Mouse (Mus musculus) embryonic facial prominence, embryonic 13.5 days (tissue): ENCODE results near the gene Aldh1b1. TPM values are rescaled to one million over a fixed set of nuclear protein-coding genes. Genes with fewer than 3 reads are reported as not detected.
A peak's percentile ranks its signal among the peaks of the same experiment; 100 is the strongest.

Source experiments
- ATAC-seq: fragments of 200-750 bp; cut with Nextera tagmentation; 2 replicates; pipeline ENCODE4 v1.8.0; 2017; ENCODE audit warnings: low read depth; ENCODE audit not compliant: insufficient number of reproducible peaks, insufficient read depth, low FRiP score, low TSS enrichment
- H3K27ac ChIP-seq: fragments of 300-500 bp; sonication (generic); 2 replicates; pipeline ENCODE4 v1.5.1; 2015; ENCODE audit warnings: moderate library complexity, mild to moderate bottlenecking, inconsistent platforms
- H3K27me3 ChIP-seq: fragments of 300-500 bp; sonication (generic); 2 replicates; pipeline ENCODE4 v1.6.1; 2015; ENCODE audit warnings: mild to moderate bottlenecking, inconsistent platforms
- H3K36me3 ChIP-seq: fragments of 300-500 bp; sonication (generic); 2 replicates; pipeline ENCODE4 v1.6.1; 2015; ENCODE audit warnings: mild to moderate bottlenecking, inconsistent platforms
- H3K4me1 ChIP-seq: fragments of 300-500 bp; sonication (generic); 2 replicates; pipeline ENCODE4 v1.6.1; 2015; ENCODE audit warnings: inconsistent platforms
- H3K4me2 ChIP-seq: fragments of 300-500 bp; sonication (generic); 2 replicates; pipeline ENCODE4 v1.6.1; 2015; ENCODE audit warnings: moderate library complexity, mild to moderate bottlenecking, inconsistent platforms
- H3K4me3 ChIP-seq: fragments of 300-500 bp; sonication (generic); 2 replicates; pipeline ENCODE4 v1.5.1; 2015; ENCODE audit warnings: mild to moderate bottlenecking, inconsistent platforms
- H3K9ac ChIP-seq: fragments of 300-500 bp; sonication (generic); 2 replicates; pipeline ENCODE4 v1.6.1; 2015; ENCODE audit warnings: mild to moderate bottlenecking, inconsistent platforms
- H3K9me3 ChIP-seq: fragments of 300-500 bp; sonication (generic); 2 replicates; pipeline ENCODE4 v1.6.1; 2016; ENCODE audit warnings: inconsistent platforms
- WGBS: fragments of 180-500 bp; shearing (Covaris S2); methylation state at CpG from one replicate; pipeline ENCODE4 v1.1.7; 2015; ENCODE audit warnings: mixed read lengths; 5-methylcytosine and 5-hydroxymethylcytosine counted together
- polyA plus RNA-seq: library from polyadenylated mRNA; unstranded; fragments of >200 nt; fragmentation: Nextera tagmentation; extraction: Ambion mirVana; gene quantifications from 2 replicates; pipeline ENCODE4 v1.2.1, GENCODE M21; 2015

Gene Aldh1b1
- polyA plus RNA-seq, 1 experiment from 2014 or later: 4.3 TPM

DNA sequence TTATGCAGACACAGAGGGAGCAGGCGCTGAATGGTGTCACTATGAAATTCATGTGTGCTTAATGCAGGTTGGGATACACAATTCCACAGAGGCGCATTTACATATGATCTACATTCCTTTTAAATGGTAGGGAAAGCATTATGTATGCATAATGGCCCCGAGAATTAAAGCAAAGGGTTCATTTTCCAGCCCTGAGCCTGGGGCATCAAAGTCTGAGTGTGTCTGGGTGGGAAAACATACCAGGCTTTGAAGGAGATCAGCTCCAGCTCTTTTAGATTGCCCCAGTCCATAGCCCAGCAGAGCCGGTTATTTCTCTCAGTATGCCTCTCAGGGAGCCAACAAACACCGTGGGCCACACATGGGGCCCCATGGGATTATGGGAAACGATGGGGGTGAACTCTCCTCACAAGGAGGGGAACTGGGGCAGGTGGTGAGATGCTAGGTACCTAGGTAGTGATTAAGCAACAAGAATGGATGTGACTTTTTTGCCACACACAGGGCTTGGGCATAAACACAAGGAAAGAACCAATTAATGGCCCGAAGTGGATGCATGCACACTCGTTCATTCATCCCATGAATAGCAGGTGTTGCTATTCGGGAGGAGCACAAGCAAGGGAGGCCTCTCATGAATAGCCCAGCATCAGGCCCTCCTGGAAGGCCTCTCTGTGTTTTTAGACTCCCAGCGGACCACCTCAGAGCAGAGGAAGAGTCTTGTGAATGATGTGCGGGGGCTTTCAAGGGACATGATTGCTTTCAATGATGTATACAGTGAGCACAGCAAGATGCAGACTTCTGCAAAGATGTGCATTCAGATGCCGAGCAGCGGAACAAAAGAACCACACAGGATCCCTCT is 31.3 kb downstream of the Aldh1b1 start:
- no peak overlapping the region for H3K9ac ChIP-seq
- 52% methylated on average over 13 of the region's 13 CpGs for WGBS
- no peak overlapping the region for H3K4me3 ChIP-seq
- ATAC-seq: no peak
- H3K4me2 ChIP-seq: no peak overlapping the region
- H3K4me1 ChIP-seq: peaks cover 10% of the 10 kb centered on the region
- H3K27ac ChIP-seq: no peak overlapping the region
- H3K27me3 ChIP-seq: peaks cover 68% of the 10 kb centered on the region
- no peaks in the 10 kb centered on the region for H3K36me3 ChIP-seq
- H3K9me3 ChIP-seq: no peaks in the 10 kb centered on the region

- Histone ChIP-seq H3K27me3 (peaks cover 49% of the 10 kb centered on the region), H3K36me3 (no peaks in the 10 kb centered on the region), H3K9ac (no peak overlapping the region), H3K27ac (no peak overlapping the region), H3K9me3 (no peaks in the 10 kb centered on the region), H3K4me2 (no peak overlapping the region), H3K4me3 (no peak overlapping the region), H3K4me1 (no peaks in the 10 kb centered on the region; the same call in 1 of the 2 replicates)
- WGBS: 89% methylated on average over 7 of the region's 7 CpGs
- no peak for ATAC-seq
These were observed 33.2 kb downstream of the Aldh1b1 start for GRCm38 (mm10) chr4:45831996-45832395.

DNA sequence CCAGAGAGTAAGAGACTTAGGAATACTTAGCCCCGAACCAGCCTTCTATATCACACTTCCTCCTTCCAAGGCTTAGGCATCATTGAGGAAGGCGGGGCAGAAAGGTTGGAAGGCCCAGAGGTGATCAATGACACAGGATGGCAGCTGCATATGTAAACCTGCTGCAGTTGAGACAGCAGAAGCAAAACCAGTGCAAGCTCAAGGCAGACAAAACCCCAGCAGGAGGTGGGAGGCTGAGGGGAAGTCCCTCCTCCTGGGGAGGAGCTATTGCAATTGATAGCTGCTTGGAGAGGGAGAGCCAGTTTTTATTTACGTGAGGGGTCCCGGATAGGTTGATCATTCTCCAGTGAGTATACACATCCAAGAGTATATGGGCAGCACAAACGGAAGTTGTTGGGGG is 34.6 kb downstream of the Aldh1b1 start:
- 40% methylated on average over 5 of the region's 5 CpGs for WGBS
- Histone ChIP-seq H3K36me3 (no peaks in the 10 kb centered on the region), H3K4me3 (no peak overlapping the region), H3K27me3 (peaks cover 34% of the 10 kb centered on the region), H3K4me2 (no peak overlapping the region), H3K4me1 (no peaks in the 10 kb centered on the region), H3K9me3 (no peaks in the 10 kb centered on the region), H3K9ac (no peak overlapping the region), H3K27ac (no peak overlapping the region)
- no peak for ATAC-seq

DNA sequence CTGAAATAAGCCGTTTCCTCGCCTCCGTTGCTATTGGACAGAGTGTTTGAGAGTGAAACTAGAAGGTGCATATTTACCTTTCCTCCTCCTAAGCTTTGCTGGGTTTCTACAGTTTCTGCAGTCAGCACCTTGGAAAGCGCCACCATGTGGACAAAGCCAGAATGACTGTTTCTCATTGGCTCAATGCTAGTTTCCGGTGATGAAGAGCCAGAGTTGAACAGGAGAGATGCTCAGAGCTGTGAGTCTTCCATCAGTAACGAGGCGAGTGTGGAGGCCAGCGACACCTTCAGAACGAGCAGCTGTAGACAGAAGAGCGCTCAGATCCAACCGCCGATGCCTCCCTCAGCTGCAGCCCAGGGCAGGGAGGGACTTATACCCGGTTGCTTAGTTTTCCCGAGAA is 45.5 kb downstream of the Aldh1b1 start:
- H3K4me1 ChIP-seq: no peaks in the 10 kb centered on the region
- no peaks in the 10 kb centered on the region for H3K36me3 ChIP-seq
- H3K4me2 ChIP-seq: no peak overlapping the region
- no peaks in the 10 kb centered on the region for H3K9me3 ChIP-seq
- no peak overlapping the region for H3K27ac ChIP-seq
- H3K27me3 ChIP-seq: 0 out of 2 replicates have a peak, but pooled peaks cover 2% of the 10 kb centered on the region
- H3K9ac ChIP-seq: no peak overlapping the region
- ATAC-seq: no peak
- no peak overlapping the region for H3K4me3 ChIP-seq
- 44% methylated on average over 14 of the region's 14 CpGs for WGBS

DNA sequence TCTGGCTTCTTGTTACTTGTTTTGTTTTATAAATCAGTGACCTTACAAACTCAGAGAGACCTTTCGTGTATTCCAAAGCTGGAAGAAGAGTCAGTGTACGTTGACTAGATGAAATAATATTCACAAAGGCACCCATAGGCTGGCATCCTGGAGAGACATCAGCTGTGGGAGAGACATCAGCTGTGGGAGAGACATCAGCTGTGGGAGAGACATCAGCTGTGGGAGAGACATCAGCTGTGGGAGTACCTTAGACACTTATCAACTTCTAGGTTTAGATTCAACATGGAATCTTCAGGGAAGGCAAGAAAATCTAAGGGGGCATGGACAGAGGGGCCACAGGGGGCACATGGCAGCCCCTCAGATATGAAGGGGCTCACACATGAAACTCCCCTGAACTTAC is 47.4 kb downstream of the Aldh1b1 start:
- Histone ChIP-seq H3K9ac (no peak overlapping the region), H3K27ac (no peak overlapping the region), H3K36me3 (no peaks in the 10 kb centered on the region), H3K4me1 (no peaks in the 10 kb centered on the region), H3K4me3 (no peak overlapping the region), H3K27me3 (peaks cover 2% of the 10 kb centered on the region; the same call in 1 of the 2 replicates), H3K4me2 (no peak overlapping the region), H3K9me3 (no peaks in the 10 kb centered on the region)
- ATAC-seq: no peak
- 91% methylated on average over 2 of the region's 2 CpGs for WGBS

GRCm38 (mm10) chr4:45848109-45848824 is 49.4 kb downstream of the Aldh1b1 start, which contains the start of gene Stra6l:
Gene Stra6l (plus strand): TSS chr4:45848664.
- Histone ChIP-seq H3K4me1 (no peaks in the 10 kb centered on the region), H3K4me2 (no peak within 1 kb of the TSS), H3K36me3 (no peaks in the 10 kb centered on the region), H3K9ac (no peak within 1 kb of the TSS), H3K4me3 (no peak within 1 kb of the TSS), H3K27me3 (peaks cover 2% of the 10 kb centered on the region; the same call in 1 of the 2 replicates), H3K27ac (no peak within 1 kb of the TSS), H3K9me3 (no peaks in the 10 kb centered on the region)
- ATAC-seq: no peak
- WGBS: 70% methylated on average over 10 of the region's 10 CpGs

- no peak overlapping the region for H3K9ac ChIP-seq
- H3K4me2 ChIP-seq: no peak overlapping the region
- no peak overlapping the region for H3K27ac ChIP-seq
- peaks cover 2% of the 10 kb centered on the region; the same call in 1 of the 2 replicates for H3K27me3 ChIP-seq
- H3K36me3 ChIP-seq: no peaks in the 10 kb centered on the region
- no peaks in the 10 kb centered on the region for H3K9me3 ChIP-seq
- ATAC-seq: no peak
- no peak overlapping the region for H3K4me3 ChIP-seq
- no peaks in the 10 kb centered on the region for H3K4me1 ChIP-seq
- WGBS: 63% methylated on average over 10 of the region's 10 CpGs
These were observed 50.0 kb downstream of the Aldh1b1 start for GRCm38 (mm10) chr4:45848825-45849156.

- ATAC-seq: no peak
- WGBS: 53% methylated on average over 1 of the region's 1 CpGs
These were observed 50.6 kb downstream of the Aldh1b1 start for GRCm38 (mm10) chr4:45849419-45849818.

GRCm38 (mm10) chr4:45851640-45852051 is 52.8 kb downstream of the Aldh1b1 start:
- 58% methylated on average over 3 of the region's 3 CpGs for WGBS
- H3K4me2 ChIP-seq: no peak overlapping the region
- H3K27me3 ChIP-seq: peaks cover 4% of the 10 kb centered on the region; the same call in 1 of the 2 replicates
- H3K27ac ChIP-seq: no peak overlapping the region
- no peak for ATAC-seq
- no peaks in the 10 kb centered on the region for H3K36me3 ChIP-seq
- no peak overlapping the region for H3K4me3 ChIP-seq
- no peaks in the 10 kb centered on the region for H3K9me3 ChIP-seq
- H3K9ac ChIP-seq: no peak overlapping the region
- H3K4me1 ChIP-seq: 0 out of 2 replicates have a peak, but pooled peaks cover 2% of the 10 kb centered on the region

More at GRCm38 (mm10) chr4:45849419-45849818, 50.6 kb downstream of the Aldh1b1 start:
- H3K9ac ChIP-seq: no peak overlapping the region
- H3K9me3 ChIP-seq: no peaks in the 10 kb centered on the region
- H3K36me3 ChIP-seq: no peaks in the 10 kb centered on the region
- H3K4me3 ChIP-seq: no peak overlapping the region
- no peak overlapping the region for H3K4me2 ChIP-seq
- peaks cover 2% of the 10 kb centered on the region; the same call in 1 of the 2 replicates for H3K27me3 ChIP-seq
- H3K27ac ChIP-seq: no peak overlapping the region
- H3K4me1 ChIP-seq: no peaks in the 10 kb centered on the region

DNA sequence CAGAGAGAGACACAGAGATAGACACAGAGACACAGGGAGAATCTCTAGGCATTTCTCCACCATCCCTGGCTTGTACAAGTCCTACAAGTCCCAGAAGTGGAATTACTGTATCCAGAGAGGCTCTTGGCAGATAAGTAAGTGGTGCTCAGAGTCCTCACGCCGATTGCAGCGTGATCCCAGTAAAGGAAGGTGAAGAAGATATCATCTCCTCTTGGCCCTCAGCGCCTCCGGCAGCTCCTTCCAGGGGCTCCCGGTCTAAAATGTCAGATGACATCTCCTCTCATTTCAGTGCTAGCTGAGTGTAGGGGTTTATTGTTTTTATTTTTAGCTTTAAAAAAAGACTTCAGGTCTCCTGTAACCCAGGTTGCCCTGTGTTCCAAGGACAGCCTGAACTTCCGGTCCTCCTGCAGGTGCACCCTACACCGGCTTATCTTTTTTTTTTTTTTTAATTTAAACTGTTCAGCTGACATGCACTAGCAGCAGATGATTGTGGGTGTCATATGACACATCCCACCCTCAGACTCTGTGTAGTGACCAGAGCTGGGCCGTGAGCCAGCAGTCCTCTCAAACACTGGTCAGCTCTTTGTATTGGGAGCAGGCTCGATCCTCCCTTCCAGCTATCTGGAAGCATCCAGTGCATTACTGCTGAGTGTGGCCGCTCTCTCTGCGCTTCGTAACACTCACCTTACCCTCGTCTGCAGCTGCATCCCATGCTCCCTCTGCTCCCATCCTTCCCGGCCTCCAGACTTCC is 54.8 kb downstream of the Aldh1b1 start:
- no peak overlapping the region for H3K4me3 ChIP-seq

More for the DNA sequence above, 54.8 kb downstream of the Aldh1b1 start:
- Histone ChIP-seq H3K9me3 (no peaks in the 10 kb centered on the region), H3K4me2 (no peak overlapping the region), H3K27ac (no peak overlapping the region), H3K4me1 (0 out of 2 replicates have a peak, but pooled peaks cover 2% of the 10 kb centered on the region), H3K27me3 (peaks cover 4% of the 10 kb centered on the region; the same call in 1 of the 2 replicates), H3K36me3 (no peaks in the 10 kb centered on the region), H3K9ac (0 out of 2 replicates have a peak overlapping the region, but pooled peaks have one; percentile 6)
- ATAC-seq: no peak
- 70% methylated on average over 15 of the region's 15 CpGs for WGBS
